Mouse (Mus musculus): ENCODE measurements at regions not wholly inside any gene's neighbourhood (a gene's known extent, or its start where the extent isn't known, plus 50 kb on each side); places are given as distances from the start of the nearest gene placed in this dataset.

DNA sequence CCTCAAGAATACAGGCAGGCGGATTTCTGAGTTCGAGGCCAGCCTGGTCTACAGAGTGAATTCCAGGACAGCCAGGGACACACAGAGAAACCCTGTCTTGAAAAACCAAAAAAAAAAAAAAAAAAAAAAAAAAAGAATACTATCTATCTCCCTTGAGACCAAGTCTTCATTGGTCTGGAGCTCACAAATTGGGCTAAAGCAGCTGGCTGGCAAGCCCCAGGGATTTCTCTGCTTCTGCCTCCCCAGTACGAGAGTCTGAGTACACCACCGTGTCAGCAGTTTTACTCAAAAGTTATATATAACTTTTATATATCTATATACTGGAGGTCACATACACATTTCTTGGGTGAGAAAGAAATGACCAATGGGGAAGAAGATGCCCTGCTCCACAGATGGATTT is 229.2 kb downstream of the Zfp36l1 start:
- no peak for DNase-seq

DNA sequence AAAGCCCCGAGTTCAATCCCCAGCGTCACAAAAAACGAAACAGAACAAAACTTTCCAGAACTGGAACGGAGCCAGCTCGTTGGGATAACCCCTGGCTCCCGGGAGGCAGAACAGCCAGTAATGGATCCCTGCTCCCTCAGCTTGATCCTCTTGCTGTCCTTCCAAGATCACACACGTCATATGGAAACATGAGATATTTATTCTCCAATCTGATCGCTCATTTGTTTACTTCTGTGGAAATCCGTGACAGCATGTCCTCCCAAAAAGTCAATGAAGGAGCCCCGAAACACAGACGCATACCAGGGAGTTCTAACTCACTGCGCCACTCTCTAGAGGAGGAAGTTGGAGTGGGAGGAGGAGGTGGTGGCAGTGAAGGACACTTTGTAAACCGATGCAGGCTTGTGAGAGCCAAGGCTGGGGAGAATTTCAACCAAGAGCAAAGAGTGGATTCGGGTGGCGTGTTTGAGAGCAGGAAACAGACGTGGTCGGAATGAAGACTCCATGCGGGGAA is 232.0 kb downstream of the Zfp36l1 start:
- peak; percentile 55 for DNase-seq

DNA sequence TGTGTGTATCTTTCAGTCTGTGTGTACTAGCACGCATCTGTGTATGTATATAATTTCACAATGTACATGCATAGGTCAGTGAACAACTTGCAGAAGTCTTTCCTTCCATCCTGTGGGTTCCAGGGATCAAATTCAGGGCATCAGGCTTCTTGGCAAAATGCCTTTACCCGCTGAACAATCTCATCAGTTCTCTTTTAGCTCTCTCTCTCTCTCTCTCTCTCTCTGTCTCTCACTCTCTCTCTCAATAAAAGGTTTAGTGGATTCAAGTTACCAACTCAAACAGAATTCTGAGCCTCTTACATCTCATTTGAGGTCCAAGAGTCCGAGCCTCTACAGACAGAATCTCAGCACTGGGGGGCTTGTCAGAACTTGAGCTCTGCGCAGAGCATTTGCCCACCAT is 232.5 kb downstream of the Zfp36l1 start:
- DNase-seq: no peak

DNA sequence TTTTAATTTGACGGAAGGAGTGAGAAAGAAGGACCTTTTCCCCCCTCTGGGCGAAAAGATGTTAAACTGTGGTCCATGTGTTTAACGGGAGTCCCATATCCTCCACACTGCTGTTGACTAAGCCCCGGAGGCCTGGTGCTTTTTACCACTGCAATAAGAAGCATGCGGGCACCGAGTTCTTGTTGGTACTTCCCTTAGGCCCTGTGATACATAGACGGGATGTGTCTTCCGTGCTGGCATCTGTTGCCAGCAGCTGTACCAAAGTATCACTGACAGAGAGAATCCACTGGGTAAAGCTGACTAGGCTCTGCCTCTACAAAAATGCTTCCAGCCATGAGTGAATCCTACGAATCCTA is 232.9 kb downstream of the Zfp36l1 start:
- DNase-seq: peak; percentile 46

DNA sequence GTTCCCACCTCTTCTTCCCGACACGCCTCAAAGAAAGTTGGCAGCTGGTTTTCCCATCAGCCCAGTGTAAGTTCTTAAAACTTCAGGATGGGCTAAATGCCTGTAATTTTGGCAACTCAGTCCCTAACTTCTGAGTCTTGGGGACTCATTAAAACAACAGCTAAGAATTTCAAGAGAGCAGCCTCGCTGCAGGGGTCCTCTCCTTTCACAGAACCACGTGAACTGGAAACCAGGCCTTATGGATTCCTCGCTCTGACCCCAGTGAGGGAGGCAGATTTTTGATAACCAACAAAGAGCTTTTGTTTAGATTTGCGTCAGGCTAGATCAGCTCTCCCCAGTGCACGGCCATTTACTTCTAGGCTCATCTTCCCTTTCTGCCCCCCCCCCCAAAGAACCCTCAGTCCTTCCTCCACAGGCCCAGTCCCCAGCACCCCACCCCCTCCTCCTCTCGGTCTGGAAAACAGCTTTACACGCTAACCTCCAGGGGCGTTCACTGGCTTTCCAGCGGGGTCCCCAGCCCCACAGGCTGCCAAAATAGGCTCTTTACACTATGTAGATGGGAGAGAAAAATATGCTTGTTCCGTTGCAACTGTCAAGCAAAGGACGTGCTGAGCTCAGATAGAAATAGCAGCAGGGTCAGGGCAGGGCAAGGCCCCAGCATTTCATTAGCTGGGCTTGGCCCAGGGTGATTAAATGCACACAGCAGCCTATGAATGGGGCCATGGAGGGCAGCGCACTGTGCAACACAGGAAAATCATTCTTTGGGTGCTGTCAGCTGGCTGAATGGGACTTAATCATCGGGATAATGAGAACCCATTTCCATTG is 233.5 kb downstream of the Zfp36l1 start:
- peak; percentile 74 for DNase-seq

DNA sequence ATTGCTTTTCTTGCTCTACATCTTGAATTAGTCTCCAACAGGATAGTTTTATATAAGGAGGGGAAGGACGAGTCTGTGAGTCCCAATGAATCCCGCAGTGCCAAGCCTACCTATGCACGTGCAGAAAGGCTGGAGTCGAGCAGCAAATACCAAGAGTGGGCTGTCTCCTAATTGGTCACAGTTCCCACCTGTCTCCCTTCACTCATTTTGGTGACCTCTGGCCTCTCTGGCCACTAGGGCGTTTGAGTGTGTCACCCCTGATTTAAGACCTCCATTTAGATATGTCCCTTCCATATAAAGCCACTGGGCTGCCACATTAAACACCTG is 234.1 kb downstream of the Zfp36l1 start:
- DNase-seq: no peak

DNA sequence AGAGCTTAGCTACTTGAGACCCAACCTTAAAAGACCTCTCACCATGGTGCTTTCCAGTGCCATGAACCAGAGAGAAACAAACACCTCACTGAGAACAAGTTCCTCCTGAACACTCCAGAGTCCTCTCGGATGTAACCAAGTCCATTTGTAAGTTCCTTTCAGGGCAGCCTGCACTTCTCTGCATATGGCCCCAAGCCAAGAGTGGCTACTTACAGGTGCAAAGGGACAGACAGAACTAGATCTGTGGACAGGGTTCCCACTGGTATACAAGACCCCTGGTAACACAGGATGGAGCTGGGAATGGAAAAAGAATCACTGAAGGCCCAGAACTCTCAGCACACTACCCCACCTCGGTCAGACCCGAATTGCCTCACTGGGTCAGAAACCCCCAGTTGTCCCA is 234.7 kb downstream of the Zfp36l1 start:
- DNase-seq: no peak

DNA sequence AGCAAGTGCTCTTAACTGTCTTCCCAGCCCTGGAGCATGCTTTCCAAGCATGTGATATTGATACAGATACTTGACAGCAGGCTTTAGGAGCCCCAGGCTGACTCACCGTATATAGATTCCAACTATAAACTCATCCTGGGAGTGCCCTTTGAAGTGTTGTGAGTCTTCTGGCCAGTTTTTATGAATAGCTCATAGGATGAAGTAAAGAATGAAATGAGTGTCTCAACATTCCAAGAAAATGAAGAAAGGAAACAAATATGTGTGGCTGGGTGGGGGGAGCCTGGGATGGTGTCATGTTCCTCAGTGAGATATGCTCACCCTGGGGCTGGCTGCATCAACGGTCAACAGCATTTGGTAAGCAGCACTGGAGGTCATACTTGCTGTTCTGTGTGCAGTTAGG is 238.5 kb downstream of the Zfp36l1 start:
- no peak for DNase-seq

DNA sequence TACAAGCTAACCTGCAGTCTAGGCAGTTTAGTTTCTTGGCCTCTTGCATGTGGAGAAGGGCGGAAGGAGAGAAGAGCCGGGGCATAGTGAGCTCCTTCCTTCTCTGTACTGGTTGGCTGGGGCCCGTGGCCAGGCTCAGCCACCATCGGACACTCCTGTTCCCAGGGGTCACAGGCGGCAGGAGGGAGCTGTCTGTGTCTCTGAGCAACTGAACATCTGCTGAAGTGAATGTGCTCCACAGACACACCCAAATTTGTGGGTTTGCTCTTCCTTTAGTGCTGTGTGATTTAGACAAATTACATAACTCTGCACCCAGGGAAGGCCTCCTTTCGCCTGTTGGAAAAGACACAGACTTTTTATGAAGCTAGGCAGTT is 247.6 kb downstream of the Zfp36l1 start:
- DNase-seq: peak; percentile 83

DNA sequence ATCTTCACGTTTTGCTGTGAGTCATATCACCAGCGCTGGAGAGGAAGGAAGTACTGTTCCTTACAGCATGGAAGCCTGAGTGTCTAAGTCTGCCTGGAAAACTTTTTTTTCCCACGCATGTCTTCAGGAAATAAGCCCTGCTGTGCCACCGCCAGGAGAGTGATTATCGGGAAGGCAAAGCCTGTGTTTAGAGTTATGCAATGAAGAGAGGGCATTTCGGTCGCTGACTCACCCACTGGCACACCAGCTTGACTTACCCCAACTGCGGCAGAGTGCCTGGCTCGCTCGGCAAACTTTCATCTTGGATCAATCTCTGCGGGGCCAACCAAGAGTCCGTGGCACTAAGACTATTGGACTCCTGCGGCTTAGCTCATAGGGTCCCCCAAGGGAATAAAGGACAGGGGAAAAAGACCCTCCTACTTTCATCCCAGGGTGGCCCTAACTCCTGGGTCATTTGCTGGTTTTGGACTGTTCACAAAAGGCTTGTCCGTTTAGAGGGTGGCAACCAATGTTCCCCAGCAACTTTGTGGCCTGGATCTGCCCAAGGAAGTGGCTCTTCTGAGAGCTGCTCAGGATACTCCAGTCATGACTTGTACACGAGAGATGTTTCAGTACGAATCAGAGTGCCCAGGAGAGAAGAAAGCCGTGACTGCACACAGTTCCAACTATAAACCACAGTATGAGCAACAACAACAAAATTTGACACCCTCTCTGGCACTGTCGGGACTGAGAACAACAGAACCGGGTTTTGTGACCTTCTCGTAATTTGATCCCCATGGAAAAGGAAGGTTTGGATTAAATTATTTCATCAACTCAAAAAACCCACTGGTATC is 248.3 kb downstream of the Zfp36l1 start:
- peak; percentile 61 for DNase-seq

All from gastrocnemius, postnatal 25 days (tissue).